Mouse (Mus musculus) G1E (cell line): Measurements from ENCODE around the gene Slamf8.

ENCODE experiments used
- CTCF ChIP-seq: IDR thresholded peaks from 2 replicates; pipeline ENCODE4 v1.5.1; 2012; ENCODE audit warnings: low read depth, low read length, inconsistent platforms, mixed read lengths
- TAL1 ChIP-seq: conservative IDR thresholded peaks from 2 replicates; pipeline ENCODE4 v1.6.1; 2012; ENCODE audit warnings: low read depth, low read length, inconsistent platforms, mixed read lengths

GRCm38 (mm10) chr1:172550551-172550951 lies 39.8 kb downstream of the Slamf8 start:
- TF ChIP-seq TAL1 (no peak), CTCF (no peak)
